Mouse (Mus musculus) cerebellum, postnatal 10 days (tissue): ENCODE data around the gene Ufsp1.
"Not testable (repeated sequence)": the region's sequence is repeated elsewhere in the genome, so short reads cannot be mapped to it uniquely, and the experiment has no call there.

Experiments
- DNase-seq, 2 experiments: peaks; one replicate each; pipeline ENCODE4 v3.0.0; 2021; ENCODE audit warnings: mixed read lengths in 2 of 2

Gene Ufsp1

GRCm38 (mm10) chr5:137293839-137294743 is at the start of gene Ufsp1:
Gene Ufsp1, plus strand, starts transcription at chr5:137294629.
- peak; percentile 98 for DNase-seq

GRCm38 (mm10) chr5:137263897-137264720 is 30.3 kb upstream of the Ufsp1 start:
- DNase-seq, result no peak

- DNase-seq, result no peak
Measured at GRCm38 (mm10) chr5:137264787-137265186, 29.6 kb upstream of the Ufsp1 start.

GRCm38 (mm10) chr5:137268131-137268910 is 26.1 kb upstream of the Ufsp1 start:
- DNase-seq, result no peak

- peak; percentile 63 to 65 for DNase-seq
Measured at GRCm38 (mm10) chr5:137277360-137278342, 16.8 kb upstream of the Ufsp1 start.

GRCm38 (mm10) chr5:137284411-137284810 is 10.0 kb upstream of the Ufsp1 start:
- not testable (repeated sequence) for DNase-seq

GRCm38 (mm10) chr5:137285045-137285444 is 9.4 kb upstream of the Ufsp1 start:
- DNase-seq, result peak; percentile 71 to 87

GRCm38 (mm10) chr5:137285986-137286385 is 8.4 kb upstream of the Ufsp1 start:
- no peak for DNase-seq

- DNase-seq, result peak; percentile 96 to 97
Measured at GRCm38 (mm10) chr5:137286655-137287031, 7.8 kb upstream of the Ufsp1 start.

- DNase-seq, result peak; percentile 90
Measured at GRCm38 (mm10) chr5:137287032-137287952, 7.1 kb upstream of the Ufsp1 start, which contains the start of gene Ache. Gene Ache, plus strand, starts transcription at chr5:137287519.

- DNase-seq, result peak; percentile 66 to 69
Measured at GRCm38 (mm10) chr5:137287953-137288743, 6.3 kb upstream of the Ufsp1 start.

- peak; percentile 85 to 87 for DNase-seq
Measured at GRCm38 (mm10) chr5:137288999-137289470, 5.4 kb upstream of the Ufsp1 start.

GRCm38 (mm10) chr5:137289591-137290365 is 4.7 kb upstream of the Ufsp1 start:
- peak in 1 of 2 experiments; percentile 11 for DNase-seq

GRCm38 (mm10) chr5:137290677-137291076 is 3.8 kb upstream of the Ufsp1 start:
- peak; percentile 72 to 75 for DNase-seq

- no peak for DNase-seq
Measured at GRCm38 (mm10) chr5:137291381-137291926, 3.0 kb upstream of the Ufsp1 start.

- peak; percentile 78 to 82 for DNase-seq
Measured at GRCm38 (mm10) chr5:137293282-137293681, 1.1 kb upstream of the Ufsp1 start.

- no peak for DNase-seq
Measured at GRCm38 (mm10) chr5:137294744-137295093, 290 bp downstream of the Ufsp1 start.

GRCm38 (mm10) chr5:137295296-137295695 is 867 bp downstream of the Ufsp1 start:
- DNase-seq, result no peak
